Mouse (Mus musculus) bone marrow, adult 2 months (tissue): ENCODE data around the gene Chit1.

Experiments used
- CTCF ChIP-seq: fragments of 200-500 bp; IDR thresholded peaks from 2 replicates; pipeline ENCODE4 v1.5.1; 2011; ENCODE audit warnings: low read length, control low read depth; ENCODE audit not compliant: control insufficient read depth, insufficient read depth
- POLR2A ChIP-seq: fragments of 200-500 bp; IDR thresholded peaks from 2 replicates; pipeline ENCODE4 v1.6.1; 2011; ENCODE audit warnings: low read depth, mild to moderate bottlenecking, control low read depth, low read length, borderline replicate concordance; ENCODE audit not compliant: control insufficient read depth

GRCm38 (mm10) chr1:134184089-134184488 lies 73.0 kb downstream of the Chit1 start:
- TF ChIP-seq POLR2A (no peak), CTCF (no peak)
